Mouse (Mus musculus) midbrain, embryonic 10.5 days (tissue): ENCODE measurements at regions not wholly inside any gene's neighbourhood (a gene's known extent, or its start where the extent isn't known, plus 50 kb on each side); places are given as distances from the start of the nearest gene placed in this dataset.
A peak's percentile ranks its signal among the peaks of the same experiment; 100 is the strongest.

Source experiments
- DNase-seq: peaks from one replicate; pipeline ENCODE4 v3.0.0-alpha.2; 2017; ENCODE audit warnings: low spot score
- H3K27ac ChIP-seq: fragments of 300-500 bp; sonication (generic); replicated peaks from 2 replicates; pipeline ENCODE4 v1.5.1; 2016; ENCODE audit warnings: mild to moderate bottlenecking
- H3K27me3 ChIP-seq: fragments of 300-500 bp; sonication (generic); 2 replicates; pipeline ENCODE4 v1.6.1; 2016; ENCODE audit warnings: low read depth, mild to moderate bottlenecking; ENCODE audit not compliant: poor library complexity, severe bottlenecking
- H3K36me3 ChIP-seq: fragments of 300-500 bp; sonication (generic); 2 replicates; pipeline ENCODE4 v1.6.1; 2016; ENCODE audit warnings: mild to moderate bottlenecking, moderate library complexity
- H3K4me1 ChIP-seq: fragments of 300-500 bp; sonication (generic); 2 replicates; pipeline ENCODE4 v1.6.1; 2016
- H3K4me3 ChIP-seq: fragments of 300-500 bp; sonication (generic); 2 replicates; pipeline ENCODE4 v1.5.1; 2016; ENCODE audit warnings: mild to moderate bottlenecking, moderate library complexity
- H3K9me3 ChIP-seq: fragments of 300-500 bp; sonication (generic); replicated peaks from 2 replicates; pipeline ENCODE4 v1.6.1; 2016; ENCODE audit warnings: mild to moderate bottlenecking
- WGBS: fragments of 180-500 bp; shearing (Covaris S2); methylation state at CpG from one replicate; pipeline ENCODE4 v1.1.7; 2016; 5-methylcytosine and 5-hydroxymethylcytosine counted together

DNA sequence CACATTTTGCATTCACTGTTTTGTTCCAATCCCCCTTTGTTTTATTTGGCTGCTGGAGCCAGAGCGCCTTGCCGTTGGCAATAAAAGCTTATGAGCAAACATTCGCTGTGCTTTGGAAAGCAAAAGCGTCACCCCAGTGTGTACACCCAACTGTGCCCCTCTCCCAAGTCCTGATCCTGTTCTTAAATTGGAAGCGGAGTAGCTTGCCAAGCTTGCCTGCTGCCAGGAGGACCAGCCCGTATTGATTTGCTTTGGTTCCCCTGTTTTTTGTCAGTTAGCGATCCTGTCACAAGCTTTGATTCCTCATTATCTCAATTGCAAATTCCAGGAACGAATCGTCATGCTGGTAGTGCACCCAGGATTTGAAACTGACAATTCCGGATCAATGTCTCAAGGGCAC, 917.5 kb downstream of the Olfm4 start:
- H3K27me3 ChIP-seq: no peaks in the 10 kb centered on the region
- DNase-seq: peak; percentile 15
- H3K27ac ChIP-seq: peak overlapping the region; percentile 61
- H3K4me1 ChIP-seq: peaks cover 11% of the 10 kb centered on the region; the same call in 1 of the 2 replicates
- H3K36me3 ChIP-seq: no peaks in the 10 kb centered on the region
- 64% methylated on average over 10 of the region's 10 CpGs for WGBS
- peak overlapping the region; percentile 32; the same call in 1 of the 2 replicates for H3K4me3 ChIP-seq
- H3K9me3 ChIP-seq: no peaks in the 10 kb centered on the region

- peak overlapping the region; percentile 32; the same call in 1 of the 2 replicates for H3K4me3 ChIP-seq
- WGBS: 81% methylated on average over 9 of the region's 9 CpGs
- peak overlapping the region; percentile 61 for H3K27ac ChIP-seq
- H3K9me3 ChIP-seq: no peaks in the 10 kb centered on the region
- no peaks in the 10 kb centered on the region for H3K27me3 ChIP-seq
- H3K36me3 ChIP-seq: no peaks in the 10 kb centered on the region
- H3K4me1 ChIP-seq: peaks cover 11% of the 10 kb centered on the region; the same call in 1 of the 2 replicates
- DNase-seq: no peak
These were observed 917.9 kb downstream of the Olfm4 start for GRCm38 (mm10) chr14:80901759-80902163.

DNA sequence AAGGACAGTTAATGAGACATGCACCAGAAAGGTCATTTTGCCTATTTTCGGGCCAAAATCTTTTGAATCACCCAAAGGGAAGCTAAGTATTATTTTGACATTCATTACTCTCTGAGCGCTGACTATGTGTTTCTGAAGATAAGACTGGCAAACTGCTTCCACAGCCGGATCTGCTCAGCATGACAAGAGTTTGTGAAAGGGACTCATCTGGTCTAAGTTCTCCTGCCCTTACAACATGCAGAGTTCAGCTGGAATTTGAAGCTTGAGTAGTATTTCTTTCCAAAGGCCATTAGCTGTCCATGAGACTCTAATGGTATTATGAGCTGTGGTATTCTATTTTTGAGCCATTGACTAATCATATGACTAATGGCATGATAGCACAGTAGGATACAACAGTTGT, 932.1 kb downstream of the Olfm4 start:
- 86% methylated on average over 3 of the region's 3 CpGs for WGBS

GRCm38 (mm10) chr14:80923732-80924131, 939.9 kb downstream of the Olfm4 start:
- no peak for DNase-seq
- Histone ChIP-seq H3K9me3 (no peaks in the 10 kb centered on the region), H3K4me3 (no peak overlapping the region), H3K27me3 (no peaks in the 10 kb centered on the region), H3K27ac (no peak overlapping the region), H3K36me3 (no peaks in the 10 kb centered on the region), H3K4me1 (no peaks in the 10 kb centered on the region)
- 78% methylated on average over 2 of the region's 2 CpGs for WGBS

More for the DNA sequence above, 932.1 kb downstream of the Olfm4 start:
- Histone ChIP-seq H3K4me1 (no peaks in the 10 kb centered on the region), H3K27me3 (no peaks in the 10 kb centered on the region), H3K9me3 (no peaks in the 10 kb centered on the region), H3K36me3 (no peaks in the 10 kb centered on the region), H3K4me3 (no peak overlapping the region), H3K27ac (no peak overlapping the region)
- DNase-seq: no peak

DNA sequence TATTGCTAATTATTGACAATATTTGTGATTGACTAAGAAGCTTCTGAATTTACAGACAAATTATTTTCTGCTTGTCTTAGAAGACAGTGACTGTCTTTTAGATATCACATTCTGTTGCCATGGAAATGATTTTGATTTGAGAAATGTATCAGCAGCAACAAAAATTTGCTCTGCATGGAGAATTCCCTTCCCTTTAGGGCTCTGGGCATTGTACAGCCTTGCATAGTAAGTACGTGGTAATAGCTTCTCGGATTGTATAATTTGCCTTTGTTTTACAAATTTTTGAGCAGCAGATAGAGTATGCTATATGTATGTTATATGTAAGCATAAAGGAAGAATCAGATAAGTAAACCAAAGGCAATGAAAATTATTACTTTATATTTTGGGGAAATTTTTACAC, 976.1 kb downstream of the Olfm4 start:
- WGBS: 93% methylated on average over 2 of the region's 2 CpGs
- Histone ChIP-seq H3K36me3 (no peaks in the 10 kb centered on the region), H3K4me1 (no peaks in the 10 kb centered on the region), H3K9me3 (no peaks in the 10 kb centered on the region), H3K27ac (no peak overlapping the region), H3K27me3 (no peaks in the 10 kb centered on the region), H3K4me3 (no peak overlapping the region)
- DNase-seq: no peak

DNA sequence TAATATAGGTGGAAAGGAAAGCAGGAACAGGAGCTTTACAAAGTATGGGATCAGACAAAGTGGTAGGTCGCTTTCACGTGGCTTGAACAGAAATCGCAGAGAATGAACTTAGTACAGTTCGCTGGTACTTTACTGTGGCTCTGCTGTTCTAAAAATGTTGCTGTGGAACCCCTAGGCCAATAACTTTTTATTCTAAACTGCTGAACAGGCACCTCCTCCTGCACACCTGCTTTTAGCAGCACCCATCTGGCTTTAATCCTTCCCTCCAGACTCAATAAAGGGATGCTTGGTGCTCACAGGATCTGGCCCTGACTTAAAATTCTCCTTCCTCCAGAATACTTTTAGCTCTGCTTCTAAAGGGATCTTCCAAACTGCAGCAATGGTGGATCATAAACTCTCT, 991.9 kb downstream of the Olfm4 start:
- Histone ChIP-seq H3K9me3 (no peaks in the 10 kb centered on the region), H3K4me3 (no peak overlapping the region), H3K4me1 (no peaks in the 10 kb centered on the region), H3K36me3 (no peaks in the 10 kb centered on the region), H3K27me3 (no peaks in the 10 kb centered on the region), H3K27ac (no peak overlapping the region)
- 88% methylated on average over 4 of the region's 4 CpGs for WGBS
- no peak for DNase-seq

DNA sequence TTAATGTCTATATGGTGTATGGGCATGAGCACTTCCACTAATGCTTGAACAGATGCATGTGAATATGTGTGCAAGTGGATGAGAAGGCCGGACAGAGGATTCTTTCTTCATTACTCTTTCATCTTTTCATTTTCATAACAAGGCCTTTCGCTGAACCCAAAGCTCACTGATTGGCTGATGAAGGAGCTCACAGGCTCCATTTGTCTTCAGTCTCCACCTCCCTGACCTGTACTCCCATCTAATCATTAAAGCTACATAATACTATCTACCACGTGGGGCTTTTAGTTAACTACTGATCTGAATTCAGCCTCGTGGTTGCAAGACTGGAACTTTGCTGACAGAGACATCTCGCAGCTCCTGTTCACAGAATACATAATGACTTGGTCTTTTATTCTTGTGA, 992.8 kb downstream of the Olfm4 start:
- H3K27ac ChIP-seq: no peak overlapping the region
- WGBS: 65% methylated on average over 5 of the region's 5 CpGs
- no peaks in the 10 kb centered on the region for H3K9me3 ChIP-seq
- no peaks in the 10 kb centered on the region for H3K36me3 ChIP-seq
- no peak for DNase-seq
- no peaks in the 10 kb centered on the region for H3K27me3 ChIP-seq
- H3K4me1 ChIP-seq: no peaks in the 10 kb centered on the region
- no peak overlapping the region for H3K4me3 ChIP-seq

GRCm38 (mm10) chr14:80979475-80979874, 995.6 kb downstream of the Olfm4 start:
- no peaks in the 10 kb centered on the region for H3K4me1 ChIP-seq
- no peaks in the 10 kb centered on the region for H3K36me3 ChIP-seq
- WGBS: 84% methylated on average over 5 of the region's 5 CpGs
- no peak overlapping the region for H3K4me3 ChIP-seq
- H3K9me3 ChIP-seq: no peaks in the 10 kb centered on the region
- H3K27ac ChIP-seq: no peak overlapping the region
- DNase-seq: no peak
- no peaks in the 10 kb centered on the region for H3K27me3 ChIP-seq

GRCm38 (mm10) chr14:80990192-80990591, 1006.3 kb downstream of the Olfm4 start:
- Histone ChIP-seq H3K36me3 (no peaks in the 10 kb centered on the region), H3K27ac (peak overlapping the region; percentile 33; the same call in 1 of the 2 replicates), H3K9me3 (no peaks in the 10 kb centered on the region), H3K4me1 (peaks cover 21% of the 10 kb centered on the region), H3K27me3 (no peaks in the 10 kb centered on the region), H3K4me3 (no peak overlapping the region)
- DNase-seq: no peak
- 65% methylated on average over 3 of the region's 3 CpGs for WGBS

DNA sequence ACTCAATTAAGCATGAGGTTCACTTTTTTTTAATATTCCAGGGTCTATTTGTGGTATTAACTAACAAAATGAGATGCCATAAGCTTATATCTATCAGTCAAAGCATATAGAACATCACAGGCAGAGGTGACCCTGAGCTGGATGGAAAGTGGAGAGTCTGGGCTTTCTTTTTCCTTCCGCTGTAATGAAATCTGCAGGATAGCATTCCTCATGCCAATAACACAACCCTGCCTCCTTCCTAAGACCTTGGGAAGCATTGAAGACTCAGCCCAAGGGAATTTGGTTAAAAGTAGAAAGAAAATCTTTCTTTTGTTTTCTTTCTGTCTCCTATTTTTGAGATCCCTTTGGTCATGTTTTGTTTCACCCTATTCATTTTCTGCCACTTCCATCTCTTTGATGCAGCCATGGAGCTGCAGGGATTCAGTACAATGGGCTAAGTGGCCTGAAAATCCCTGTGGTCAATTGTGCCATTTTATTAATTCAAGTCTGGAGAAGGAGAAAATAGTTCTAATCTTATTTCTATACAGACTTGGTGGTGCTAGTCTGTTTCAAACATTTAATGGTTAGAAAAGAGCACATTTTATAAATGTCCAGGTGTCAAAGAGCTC, 1006.9 kb downstream of the Olfm4 start:
- WGBS: 21% methylated on average over 1 of the region's 1 CpGs
- Histone ChIP-seq H3K27ac (no peak overlapping the region), H3K36me3 (no peaks in the 10 kb centered on the region), H3K27me3 (no peaks in the 10 kb centered on the region), H3K4me3 (no peak overlapping the region), H3K4me1 (peaks cover 21% of the 10 kb centered on the region), H3K9me3 (no peaks in the 10 kb centered on the region)
- DNase-seq: no peak

DNA sequence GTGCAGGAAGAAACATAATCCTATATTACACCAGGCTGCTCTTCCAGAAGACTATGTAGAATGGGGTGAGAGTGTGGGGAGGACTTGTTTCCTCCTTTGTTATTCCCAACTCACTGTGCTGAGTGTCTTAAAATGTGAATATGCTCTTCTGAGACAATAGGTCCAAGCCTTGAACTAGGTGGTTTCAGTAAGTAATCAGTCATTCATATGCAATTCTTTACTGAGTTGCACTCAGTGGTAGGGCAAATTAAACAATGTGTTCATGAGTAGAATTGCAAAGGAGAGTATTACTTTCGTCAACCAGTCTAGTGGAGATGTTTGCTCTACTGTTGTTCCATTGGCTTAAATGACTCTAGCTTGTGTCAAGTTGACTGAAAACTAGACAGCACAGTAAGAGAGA, 1015.1 kb downstream of the Olfm4 start:
- H3K27ac ChIP-seq: no peak overlapping the region
- H3K36me3 ChIP-seq: no peaks in the 10 kb centered on the region
- H3K4me3 ChIP-seq: no peak overlapping the region
- DNase-seq: no peak
- no peaks in the 10 kb centered on the region for H3K9me3 ChIP-seq
- WGBS: 89% methylated on average over 1 of the region's 1 CpGs
- no peaks in the 10 kb centered on the region for H3K27me3 ChIP-seq
- no peaks in the 10 kb centered on the region for H3K4me1 ChIP-seq

- 86% methylated on average over 5 of the region's 5 CpGs for WGBS
- DNase-seq: no peak
These were observed 1029.3 kb downstream of the Olfm4 start for GRCm38 (mm10) chr14:81013208-81013607.

GRCm38 (mm10) chr14:81031475-81031874, 1047.6 kb downstream of the Olfm4 start:
- H3K9me3 ChIP-seq: no peaks in the 10 kb centered on the region
- no peak for DNase-seq
- no peaks in the 10 kb centered on the region for H3K27me3 ChIP-seq
- H3K27ac ChIP-seq: no peak overlapping the region
- no peaks in the 10 kb centered on the region for H3K4me1 ChIP-seq
- H3K4me3 ChIP-seq: no peak overlapping the region
- no peaks in the 10 kb centered on the region for H3K36me3 ChIP-seq

More at GRCm38 (mm10) chr14:81013208-81013607, 1029.3 kb downstream of the Olfm4 start:
- H3K9me3 ChIP-seq: no peaks in the 10 kb centered on the region
- H3K4me1 ChIP-seq: no peaks in the 10 kb centered on the region
- H3K27ac ChIP-seq: no peak overlapping the region
- H3K4me3 ChIP-seq: no peak overlapping the region
- H3K36me3 ChIP-seq: no peaks in the 10 kb centered on the region
- H3K27me3 ChIP-seq: no peaks in the 10 kb centered on the region

GRCm38 (mm10) chr14:81037635-81038034, 1053.8 kb downstream of the Olfm4 start:
- Histone ChIP-seq H3K4me1 (no peaks in the 10 kb centered on the region), H3K4me3 (no peak overlapping the region), H3K27me3 (no peaks in the 10 kb centered on the region), H3K27ac (no peak overlapping the region), H3K9me3 (no peaks in the 10 kb centered on the region), H3K36me3 (no peaks in the 10 kb centered on the region)
- DNase-seq: no peak
- 77% methylated on average over 2 of the region's 2 CpGs for WGBS
